Mouse (Mus musculus): Measurements from ENCODE around the gene 9130023H24Rik. TPM values are rescaled to one million over a fixed set of nuclear protein-coding genes. Genes with fewer than 3 reads are reported as not detected.

9130023H24Rik gene
- total RNA-seq, 2 experiments from 2014 or later: 4.5 to 5.4 TPM

GRCm38 (mm10) chr7:128247443-128247842, 9.6 kb upstream of the 9130023H24Rik start:
- intact Hi-C loops (cut with DNase I): loop anchor here (1.0 to 10.0 kb wide), 3 partner anchors 50 to 457 kb away; partner anchors contain the start of gene BC017158

GRCm38 (mm10) chr7:128246496-128247391, 8.9 kb upstream of the 9130023H24Rik start, which contains the start of gene Tgfb1i1:
TSS of gene Tgfb1i1 (plus strand) at chr7:128246812.
- intact Hi-C loops (cut with DNase I): loop anchor here (1.0 to 10.0 kb wide), 3 partner anchors 51 to 458 kb away; partner anchors contain the start of gene BC017158
- DNase-seq: peak; percentile 73 to 75

More at GRCm38 (mm10) chr7:128247443-128247842, 9.6 kb upstream of the 9130023H24Rik start:
- DNase-seq: peak; percentile 92 to 94

GRCm38 (mm10) chr7:128245547-128245946, 7.7 kb upstream of the 9130023H24Rik start:
- intact Hi-C loops (cut with DNase I): loop anchor here (5.0 to 10.0 kb wide), 2 partner anchors 52 to 459 kb away; partner anchors contain the start of gene BC017158
- no peak for DNase-seq

GRCm38 (mm10) chr7:128244410-128245025, 6.7 kb upstream of the 9130023H24Rik start:
- intact Hi-C loops (cut with DNase I): loop anchor here (5.0 to 10.0 kb wide), 2 partner anchors 53 to 460 kb away; partner anchors contain the start of gene BC017158
- DNase-seq: no peak

- intact Hi-C loops (cut with DNase I): loop anchor here (10.0 kb wide), 1 partner anchor 461 kb away; no protein-coding TSS in a partner anchor
- DNase-seq: no peak
Observed at GRCm38 (mm10) chr7:128243921-128244320, 6.1 kb upstream of the 9130023H24Rik start.

GRCm38 (mm10) chr7:128242331-128242730, 4.5 kb upstream of the 9130023H24Rik start:
- intact Hi-C loops (cut with DNase I): loop anchor here (10.0 kb wide), 1 partner anchor 462 kb away; no protein-coding TSS in a partner anchor
- no peak for DNase-seq

GRCm38 (mm10) chr7:128240131-128240784, 2.4 kb upstream of the 9130023H24Rik start:
- intact Hi-C loops (cut with DNase I): loop anchor here (10.0 kb wide), 1 partner anchor 465 kb away; no protein-coding TSS in a partner anchor
- DNase-seq: no peak

GRCm38 (mm10) chr7:128238991-128239390, 1.2 kb upstream of the 9130023H24Rik start:
- intact Hi-C loops (cut with DNase I): loop anchor here (5.0 kb wide), 1 partner anchor 218 kb away; no protein-coding TSS in a partner anchor
- peak in 1 of 2 experiments; percentile 62 for DNase-seq

- no peak for DNase-seq
- intact Hi-C loops (cut with DNase I): loop anchor here (1.0 to 5.0 kb wide), 2 partner anchors 108 to 220 kb away; no protein-coding TSS in a partner anchor
Observed at GRCm38 (mm10) chr7:128237593-128237926, 271 bp downstream of the 9130023H24Rik start.

GRCm38 (mm10) chr7:128236856-128237592, 807 bp downstream of the 9130023H24Rik start, which contains the start of gene Armc5:
TSS of gene Armc5 (plus strand) at chr7:128237342.
- intact Hi-C loops (cut with DNase I): loop anchor here (1.0 to 5.0 kb wide), 2 partner anchors 108 to 220 kb away; no protein-coding TSS in a partner anchor

GRCm38 (mm10) chr7:128236426-128236825, 1.4 kb downstream of the 9130023H24Rik start:
- no peak for DNase-seq
- intact Hi-C loops (cut with DNase I): loop anchor here (5.0 kb wide), 1 partner anchor 221 kb away; no protein-coding TSS in a partner anchor

More at GRCm38 (mm10) chr7:128236856-128237592, 807 bp downstream of the 9130023H24Rik start, which contains the start of gene Armc5:
- DNase-seq: peak; percentile 91 to 94

GRCm38 (mm10) chr7:128235481-128235880, 2.4 kb downstream of the 9130023H24Rik start:
- intact Hi-C loops (cut with DNase I): loop anchor here (5.0 kb wide), 1 partner anchor 222 kb away; no protein-coding TSS in a partner anchor
- no peak for DNase-seq

- no peak for DNase-seq
- intact Hi-C loops (cut with DNase I): loop anchor here (5.0 kb wide), 1 partner anchor 223 kb away; no protein-coding TSS in a partner anchor
Observed at GRCm38 (mm10) chr7:128234796-128235195, 3.0 kb downstream of the 9130023H24Rik start.

GRCm38 (mm10) chr7:128231741-128232140, 6.1 kb downstream of the 9130023H24Rik start:
- DNase-seq: no peak
- intact Hi-C loops (cut with DNase I): no loop called here

- no peak for DNase-seq
- intact Hi-C loops (cut with DNase I): no loop called here
Observed at GRCm38 (mm10) chr7:128220936-128221335, 16.9 kb downstream of the 9130023H24Rik start.

- intact Hi-C loops (cut with DNase I): no loop called here
- no peak for DNase-seq
Observed at GRCm38 (mm10) chr7:128219952-128220351, 17.9 kb downstream of the 9130023H24Rik start.

- DNase-seq: no peak
- intact Hi-C loops (cut with DNase I): loop anchor here (2.0 to 5.0 kb wide), 3 partner anchors 105 to 408 kb away; partner anchors contain the start of genes Hsd3b7 and Pycard
Observed at GRCm38 (mm10) chr7:128209826-128210225, 28.0 kb downstream of the 9130023H24Rik start.

GRCm38 (mm10) chr7:128208187-128208586, 29.6 kb downstream of the 9130023H24Rik start:
- DNase-seq: peak; percentile 68 to 86
- intact Hi-C loops (cut with DNase I): loop anchor here (2.0 to 5.0 kb wide), 3 partner anchors 103 to 406 kb away; partner anchors contain the start of genes Hsd3b7 and Pycard

GRCm38 (mm10) chr7:128206152-128206551, 31.7 kb downstream of the 9130023H24Rik start, which contains the start of gene Cox6a2:
TSS of gene Cox6a2 (minus strand) at chr7:128206387.
- peak; percentile 71 to 80 for DNase-seq
- intact Hi-C loops (cut with DNase I): loop anchor here (5.0 kb wide), 2 partner anchors 214 to 404 kb away; partner anchors contain the start of genes Hsd3b7 and Pycard

Data from heart, postnatal 10 days (tissue).